ENCODE assay signal across 8 mouse cellular contexts in the genomic region with DNA sequence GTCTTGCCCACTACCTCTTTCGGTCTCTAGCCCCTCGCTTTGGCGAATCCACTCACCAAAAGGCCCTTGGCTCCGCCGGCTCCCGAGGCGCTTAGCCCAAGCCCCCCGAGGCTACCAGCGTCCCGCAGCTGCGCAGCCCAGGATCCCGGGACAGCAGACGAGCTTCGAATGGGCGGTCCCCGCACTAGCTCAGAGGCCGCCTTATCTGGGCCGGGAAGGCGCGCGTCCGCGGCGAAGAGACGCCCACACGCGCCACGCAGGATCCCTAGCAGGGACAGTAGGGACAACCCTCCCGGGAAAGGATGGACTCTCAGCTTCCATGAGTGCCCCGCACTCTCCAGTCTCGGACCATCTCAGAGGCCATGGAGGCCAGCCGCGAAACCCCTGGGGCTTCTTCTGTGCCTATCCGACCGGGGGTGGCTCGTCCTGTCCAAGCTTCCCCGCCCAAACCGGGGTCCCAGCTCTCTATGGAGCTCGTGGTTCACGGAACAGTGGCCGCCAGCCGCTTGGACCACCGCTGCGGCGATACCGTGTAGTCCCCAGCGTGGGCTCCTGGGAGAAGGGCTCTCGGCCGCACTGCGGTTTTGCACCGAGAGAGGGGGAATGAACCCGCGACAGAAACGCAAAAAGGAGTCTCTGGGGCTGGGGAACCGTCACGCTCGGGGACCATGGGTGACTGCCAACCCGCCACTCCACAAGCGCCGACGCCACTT. TPM values are rescaled to one million over a fixed set of nuclear protein-coding genes. Genes with fewer than 3 reads are reported as not detected.
DNase-seq lines count a peak whose midpoint lies in the region; ATAC-seq and TF ChIP-seq lines count a peak whose summit lies in the region.

No protein-coding gene starts in this region.

- no peaks in the 10 kb centered on the region for H3K9me3 ChIP-seq in intestine, embryonic 15.5 days
- no peaks in the 10 kb centered on the region for H3K9me3 ChIP-seq in liver, embryonic 11.5 days (ENCODE audit: control insufficient read depth, low read length)
- H3K9me3 ChIP-seq in midbrain, postnatal 0 days (ENCODE audit: low read length) = no peaks in the 10 kb centered on the region
- no peaks in the 10 kb centered on the region for H3K9me3 ChIP-seq in stomach, embryonic 15.5 days

- TF ChIP-seq CTCF in thymus, adult 2 months (IDR thresholded peaks at IDR 0.05; ENCODE audit: borderline replicate concordance, control insufficient read depth, extremely low read depth, insufficient read depth, low read length, poor library complexity) = no peak
- 0 out of 2 replicates have a peak, but pooled peaks have one; percentile 1 for TF ChIP-seq CTCF in midbrain, postnatal 0 days (IDR thresholded peaks at IDR 0.05)

- H3K4me1 ChIP-seq in thymus, adult 2 months (replicated peaks; ENCODE audit: control insufficient read depth, insufficient read depth, low read length) = peaks cover 2% of the 10 kb centered on the region; the same call in 1 of the 2 replicates
- H3K4me1 ChIP-seq in intestine, embryonic 15.5 days (replicated peaks) = 0 out of 2 replicates have a peak, but pooled peaks cover 9% of the 10 kb centered on the region
- peaks cover 38% of the 10 kb centered on the region for H3K4me1 ChIP-seq in liver, embryonic 11.5 days (replicated peaks; ENCODE audit: control insufficient read depth, insufficient read depth, low read length)
- peaks cover 12% of the 10 kb centered on the region; the same call in 1 of the 2 replicates for H3K4me1 ChIP-seq in midbrain, postnatal 0 days (ENCODE audit: insufficient read depth, low read length)
- H3K4me1 ChIP-seq in stomach, embryonic 15.5 days = peaks cover 22% of the 10 kb centered on the region; the same call in 1 of the 2 replicates

- peak; percentile 40 for ATAC-seq in common myeloid progenitor, adult 5-6 weeks (replicated peaks; ENCODE audit: low read depth, poor library complexity, severe bottlenecking)
- peak; percentile 31 for ATAC-seq in granulocyte monocyte progenitor cell, adult 5-6 weeks (replicated peaks; ENCODE audit: poor library complexity, severe bottlenecking)
- peak; percentile 69 for ATAC-seq in intestine, embryonic 15.5 days
- peak; percentile 77 for ATAC-seq in liver, embryonic 11.5 days (replicated peaks; ENCODE audit: low FRiP score)
- ATAC-seq in midbrain, postnatal 0 days (ENCODE audit: low FRiP score) = peak; percentile 63
- ATAC-seq in stomach, embryonic 15.5 days (ENCODE audit: insufficient read depth, low FRiP score, low read depth) = peak; percentile 78

- WGBS in thymus, adult 2 months = 2% methylated on average over 61 of the region's 61 CpGs
- WGBS in intestine, embryonic 15.5 days = under 1% methylated on average over 61 of the region's 61 CpGs
- WGBS in liver, embryonic 11.5 days = under 1% methylated on average over 61 of the region's 61 CpGs
- under 1% methylated on average over 61 of the region's 61 CpGs for WGBS in midbrain, postnatal 0 days
- 1% methylated on average over 61 of the region's 61 CpGs for WGBS in stomach, embryonic 15.5 days

- H3K4me3 ChIP-seq in thymus, adult 2 months (ENCODE audit: control insufficient read depth, insufficient read depth, low read length) = peak overlapping the region; percentile 25
- H3K4me3 ChIP-seq in intestine, embryonic 15.5 days (replicated peaks) = peak overlapping the region; percentile 62
- peak overlapping the region; percentile 77 for H3K4me3 ChIP-seq in liver, embryonic 11.5 days (ENCODE audit: low read depth, low read length)
- H3K4me3 ChIP-seq in midbrain, postnatal 0 days (ENCODE audit: low read depth, low read length) = peak overlapping the region; percentile 71
- peak overlapping the region; percentile 59 for H3K4me3 ChIP-seq in stomach, embryonic 15.5 days (replicated peaks)

- no peak overlapping the region for H3K27ac ChIP-seq in thymus, adult 2 months (ENCODE audit: control insufficient read depth, insufficient read depth, low read length)
- peak overlapping the region; percentile 51; the same call in 1 of the 2 replicates for H3K27ac ChIP-seq in intestine, embryonic 15.5 days
- H3K27ac ChIP-seq in liver, embryonic 11.5 days (ENCODE audit: low read depth, low read length) = 0 out of 2 replicates have a peak overlapping the region, but pooled peaks have one; percentile 30
- no peak overlapping the region for H3K27ac ChIP-seq in midbrain, postnatal 0 days (ENCODE audit: low read depth, low read length)
- peak overlapping the region; percentile 84; the same call in 1 of the 2 replicates for H3K27ac ChIP-seq in stomach, embryonic 15.5 days

- no peaks in the 10 kb centered on the region for H3K36me3 ChIP-seq in thymus, adult 2 months (ENCODE audit: control insufficient read depth, insufficient read depth, low read length)
- no peaks in the 10 kb centered on the region for H3K36me3 ChIP-seq in intestine, embryonic 15.5 days
- H3K36me3 ChIP-seq in liver, embryonic 11.5 days (ENCODE audit: control insufficient read depth, insufficient read depth, low read length) = no peaks in the 10 kb centered on the region
- H3K36me3 ChIP-seq in midbrain, postnatal 0 days (ENCODE audit: insufficient read depth, low read length) = no peaks in the 10 kb centered on the region
- H3K36me3 ChIP-seq in stomach, embryonic 15.5 days = no peaks in the 10 kb centered on the region

- H3K27me3 ChIP-seq in thymus, adult 2 months (ENCODE audit: control insufficient read depth, insufficient read depth, low read length) = peaks cover 15% of the 10 kb centered on the region; the same call in 1 of the 2 replicates
- H3K27me3 ChIP-seq in intestine, embryonic 15.5 days (replicated peaks) = peaks cover 7% of the 10 kb centered on the region
- H3K27me3 ChIP-seq in liver, embryonic 11.5 days (replicated peaks; ENCODE audit: control insufficient read depth, insufficient read depth, low read length) = peaks cover 48% of the 10 kb centered on the region
- 0 out of 2 replicates have a peak, but pooled peaks cover 9% of the 10 kb centered on the region for H3K27me3 ChIP-seq in midbrain, postnatal 0 days (ENCODE audit: insufficient read depth, low read length)
- H3K27me3 ChIP-seq in stomach, embryonic 15.5 days (replicated peaks) = peaks cover 2% of the 10 kb centered on the region; the same call in 1 of the 2 replicates

- TF ChIP-seq POLR2A in thymus, adult 2 months (IDR thresholded peaks at IDR 0.05; ENCODE audit: control insufficient read depth, extremely low read depth, insufficient read depth, low read length, poor library complexity) = no peak

- no peak for DNase-seq in thymus, adult 2 months
- no peak for DNase-seq in thymus, adult 18-20 months
- peak; percentile 66 for DNase-seq in liver, embryonic 11.5 days (ENCODE audit: low spot score)
- peak; percentile 15 for DNase-seq in midbrain, postnatal 0 days (ENCODE audit: low spot score)

- H3K9ac ChIP-seq in intestine, embryonic 15.5 days = peak overlapping the region; percentile 66
- peak overlapping the region; percentile 82 for H3K9ac ChIP-seq in liver, embryonic 11.5 days (ENCODE audit: low read depth, low read length)
- H3K9ac ChIP-seq in midbrain, postnatal 0 days (replicated peaks; ENCODE audit: low read length, poor library complexity, severe bottlenecking) = peak overlapping the region; percentile 59
- peak overlapping the region; percentile 47 for H3K9ac ChIP-seq in stomach, embryonic 15.5 days

- H3K4me2 ChIP-seq in intestine, embryonic 15.5 days (replicated peaks) = peak overlapping the region; percentile 98
- H3K4me2 ChIP-seq in liver, embryonic 11.5 days = peak overlapping the region; percentile 100
- H3K4me2 ChIP-seq in midbrain, postnatal 0 days (ENCODE audit: low read depth, low read length, poor library complexity, severe bottlenecking) = peak overlapping the region; percentile 94
- peak overlapping the region; percentile 92 for H3K4me2 ChIP-seq in stomach, embryonic 15.5 days

RNA-seq across cellular contexts. Expression of a gene that starts 0.8 kb away (rescaled TPM):
- polyA plus RNA-seq in thymus, adult 2 months (2012; rRNA removed) = 0.47 and 0.49 TPM in 2 replicates
- 0.64 and 1.0 TPM in 2 replicates for total RNA-seq in common myeloid progenitor, adult 5-6 weeks (2017)
- total RNA-seq in granulocyte monocyte progenitor cell, adult 5-6 weeks (2014; fragmentation: Nextera tagmentation) = not detected in 2 replicates
- 0.30 TPM in 1 of 2 replicates, not detected in the other for total RNA-seq in granulocyte monocyte progenitor cell, adult 5-6 weeks (2017)
- polyA plus RNA-seq in intestine, embryonic 15.5 days (2015; fragmentation: Nextera tagmentation; extraction: Ambion mirVana) = 6.5 and 7.7 TPM in 2 replicates
- polyA plus RNA-seq in liver, embryonic 11.5 days (2014; fragmentation: Nextera tagmentation; extraction: Ambion mirVana) = 7.6 and 11.6 TPM in 2 replicates
- total RNA-seq in midbrain, postnatal 0 days (2014; rRNA removed) = 3.7 and 3.8 TPM in 2 replicates
- polyA plus RNA-seq in midbrain, postnatal 0 days (2015; fragmentation: Nextera tagmentation; extraction: Ambion mirVana) = 3.0 TPM in 2 replicates
- polyA plus RNA-seq in stomach, embryonic 15.5 days (2015; fragmentation: Nextera tagmentation; extraction: Ambion mirVana) = 11.1 and 13.6 TPM in 2 replicates

Comparison
In these comparisons a context has a peak if more than half of its experiments do, and no peak if none do; other contexts are left out.
1. DNase-seq: peak in liver, embryonic 11.5 days (single experiment) and midbrain, postnatal 0 days (single experiment); none in thymus, adult 2 months (single experiment) and thymus, adult 18-20 months (0 of 2).
2. H3K27ac ChIP-seq: peak in intestine, embryonic 15.5 days (single experiment), liver, embryonic 11.5 days (single experiment) and stomach, embryonic 15.5 days (single experiment); none in thymus, adult 2 months (single experiment) and midbrain, postnatal 0 days (single experiment).
3. H3K4me3 ChIP-seq: peak in every context shown above with its lines; median percentile 77 in liver, embryonic 11.5 days; 71 in midbrain, postnatal 0 days; 62 in intestine, embryonic 15.5 days; 59 in stomach, embryonic 15.5 days; 25 in thymus, adult 2 months.
4. Peak in every context shown above with its lines, with median percentiles within 50 percentile points of each other: ATAC-seq, H3K4me2 ChIP-seq and H3K9ac ChIP-seq.